ENCODE assay signal across 11 mouse cellular contexts in the genomic region with DNA sequence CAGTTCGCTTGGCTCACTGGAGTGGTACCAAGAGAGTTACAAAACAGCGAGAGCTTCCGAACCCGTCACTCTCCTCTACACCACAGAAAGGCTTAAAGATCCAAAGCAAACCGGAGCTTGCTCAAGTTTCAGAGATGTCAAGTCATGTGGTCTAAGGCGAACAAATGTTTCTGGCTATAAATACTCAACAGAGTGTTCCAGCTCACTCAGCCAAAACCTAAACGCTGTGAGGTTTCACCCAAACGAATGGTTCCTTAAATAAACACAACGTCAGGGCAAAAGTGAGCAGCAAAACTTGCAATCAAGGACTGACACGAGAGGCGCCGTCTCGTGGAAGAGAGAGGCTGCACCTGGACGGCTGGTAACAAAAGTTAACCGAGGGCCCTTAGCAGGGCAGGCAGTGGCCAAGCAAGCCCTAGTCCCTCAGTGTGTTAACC.
A peak's percentile ranks its signal among the peaks of the same experiment; 100 is the strongest.
DNase-seq lines count a peak whose midpoint lies in the region; ATAC-seq and TF ChIP-seq lines count a peak whose summit lies in the region.
"Had no signal": no experiment of that assay in that cellular context is flagged by ENCODE, and none has a peak within 500 bp of the region (broad histone marks: within the 10 kb centered on the region; RNA-seq: fewer than 3 reads in every experiment).

No protein-coding gene starts in this region.

- no peak overlapping the region for H3K27ac ChIP-seq in heart, embryonic 10.5 days
- H3K27ac ChIP-seq in small intestine, adult 2 months (ENCODE audit: insufficient read depth, low read depth, low read length): peak overlapping the region; percentile 74
- no peak overlapping the region for H3K27ac ChIP-seq in hindbrain, embryonic 11.5 days (ENCODE audit: low read depth, low read length)
- H3K27ac ChIP-seq in left cerebral cortex, adult 2 months: no peak overlapping the region
- H3K27ac ChIP-seq: hindbrain, postnatal 0 days; liver, embryonic 14.5 days had no signal

- peak; percentile 90 for DNase-seq in heart, adult 11 months
- no peak for DNase-seq in heart, embryonic 10.5 days (ENCODE audit: low spot score)
- DNase-seq in B cell, adult 2 months: peak; percentile 84 to 85
- peak; percentile 2 to 9 for DNase-seq in kidney, postnatal 36 days
- DNase-seq in hindbrain, embryonic 11.5 days (ENCODE audit: low spot score): no peak
- DNase-seq in embryo, embryonic 9.5 days (ENCODE audit: extremely low spot score): no peak
- DNase-seq in left cerebral cortex, adult 2 months (ENCODE audit: extremely low spot score in 1 of 2, low spot score in 2 of 2): no peak

- no peaks in the 10 kb centered on the region for H3K27me3 ChIP-seq in heart, embryonic 10.5 days (ENCODE audit: insufficient read depth, poor library complexity, severe bottlenecking)
- H3K27me3 ChIP-seq in small intestine, adult 2 months (ENCODE audit: control insufficient read depth, insufficient read depth, low read length): no peaks in the 10 kb centered on the region
- H3K27me3 ChIP-seq in hindbrain, embryonic 11.5 days (ENCODE audit: control insufficient read depth, insufficient read depth, low read length): no peaks in the 10 kb centered on the region

- WGBS in heart, embryonic 10.5 days: 74% methylated on average over 15 of the region's 15 CpGs
- 64% methylated on average over 15 of the region's 15 CpGs for WGBS in small intestine, adult 2 months
- WGBS in hindbrain, embryonic 11.5 days: 87% methylated on average over 15 of the region's 15 CpGs

- H3K4me1 ChIP-seq in heart, embryonic 10.5 days: no peaks in the 10 kb centered on the region
- no peaks in the 10 kb centered on the region for H3K4me1 ChIP-seq in small intestine, adult 2 months (ENCODE audit: control insufficient read depth, insufficient read depth, insufficient read length, low read length)
- no peaks in the 10 kb centered on the region for H3K4me1 ChIP-seq in hindbrain, embryonic 11.5 days (replicated peaks; ENCODE audit: control insufficient read depth, insufficient read depth, low read length)

- no peak overlapping the region for H3K4me2 ChIP-seq in hindbrain, embryonic 11.5 days (replicated peaks; ENCODE audit: low read depth, low read length)

- intact Hi-C loops in left cerebral cortex, adult 2 months (cut with DNase I): no loop called here

- H3K9ac ChIP-seq in hindbrain, embryonic 11.5 days (ENCODE audit: low read depth, low read length): no peak overlapping the region
- H3K9ac ChIP-seq: liver, embryonic 14.5 days had no signal

- H3K4me3 ChIP-seq in heart, embryonic 10.5 days: no peak overlapping the region
- no peak overlapping the region for H3K4me3 ChIP-seq in small intestine, adult 2 months (ENCODE audit: low read depth, low read length)
- no peak overlapping the region for H3K4me3 ChIP-seq in hindbrain, embryonic 11.5 days (ENCODE audit: low read depth, low read length)
- no peak overlapping the region for H3K4me3 ChIP-seq in left cerebral cortex, adult 2 months
- H3K4me3 ChIP-seq: myocyte had no signal

- no peak for TF ChIP-seq POLR2A in small intestine, adult 2 months (IDR thresholded peaks at IDR 0.05; ENCODE audit: low read depth, low read length)

- no peaks in the 10 kb centered on the region for H3K9me3 ChIP-seq in heart, embryonic 10.5 days
- no peaks in the 10 kb centered on the region for H3K9me3 ChIP-seq in hindbrain, embryonic 11.5 days (ENCODE audit: control insufficient read depth, low read length)

- ATAC-seq in hindbrain, embryonic 11.5 days (ENCODE audit: low FRiP score): no peak
- ATAC-seq: hindbrain, postnatal 0 days had no signal

- H3K36me3 ChIP-seq in heart, embryonic 10.5 days: no peaks in the 10 kb centered on the region
- H3K36me3 ChIP-seq in small intestine, adult 2 months (ENCODE audit: control insufficient read depth, insufficient read depth, low read length): no peaks in the 10 kb centered on the region
- H3K36me3 ChIP-seq in hindbrain, embryonic 11.5 days (ENCODE audit: control insufficient read depth, insufficient read depth, low read length): no peaks in the 10 kb centered on the region

- TF ChIP-seq CTCF in small intestine, adult 2 months (IDR thresholded peaks at IDR 0.05; ENCODE audit: extremely low read depth, insufficient read length, insufficient replicate concordance, low read depth, low read length): no peak
- no peak; the same call in none of the 2 replicates for TF ChIP-seq CTCF in left cerebral cortex, adult 2 months (IDR thresholded peaks at IDR 0.05)

Comparison
In these comparisons a context has a peak if more than half of its experiments do, and no peak if none do; other contexts are left out.
1. DNase-seq: peak in heart, adult 11 months (single experiment), B cell, adult 2 months (2 of 2) and kidney, postnatal 36 days (2 of 2); none in heart, embryonic 10.5 days (single experiment), hindbrain, embryonic 11.5 days (single experiment), embryo, embryonic 9.5 days (single experiment) and left cerebral cortex, adult 2 months (0 of 2).